Mouse (Mus musculus): ENCODE data around the gene Gucd1. TPM values are rescaled to one million over a fixed set of nuclear protein-coding genes. Genes with fewer than 3 reads are reported as not detected.
"Not testable (repeated sequence)": the region's sequence is repeated elsewhere in the genome, so short reads cannot be mapped to it uniquely, and the experiment has no call there.

The Gucd1 gene
- polyA plus RNA-seq, 1 experiment from 2014 or later = 39.8 TPM

DNA sequence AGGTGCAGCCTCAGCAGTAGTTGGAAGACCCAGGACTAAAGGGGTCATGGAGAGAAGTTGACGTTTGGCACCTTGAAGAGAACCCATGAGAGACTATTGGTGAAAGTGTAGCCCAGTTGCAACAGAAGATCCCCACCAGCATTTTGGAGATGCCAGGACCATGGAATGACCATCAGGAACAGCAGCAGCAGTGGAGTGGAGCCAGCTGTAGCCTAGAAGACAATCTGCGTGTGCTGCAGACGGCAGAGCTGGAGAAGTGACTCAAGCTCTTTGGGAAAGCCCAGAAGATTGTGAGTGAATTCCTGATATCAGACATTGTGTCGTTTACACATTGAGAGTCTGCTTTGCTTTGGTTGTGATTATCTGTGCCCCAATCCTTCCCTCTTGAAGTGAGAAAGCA, 36.1 kb downstream of the Gucd1 start:
- H3K9ac ChIP-seq = no peak overlapping the region
- 72% methylated on average over 4 of the region's 4 CpGs for WGBS
- no peak overlapping the region for H3K27ac ChIP-seq
- H3K4me2 ChIP-seq (replicated peaks) = no peak overlapping the region
- no peaks in the 10 kb centered on the region for H3K27me3 ChIP-seq (replicated peaks)
- no peak for ATAC-seq
- H3K4me1 ChIP-seq (replicated peaks) = no peaks in the 10 kb centered on the region
- H3K9me3 ChIP-seq = no peaks in the 10 kb centered on the region
- H3K36me3 ChIP-seq = no peaks in the 10 kb centered on the region
- H3K4me3 ChIP-seq (replicated peaks) = no peak overlapping the region

DNA sequence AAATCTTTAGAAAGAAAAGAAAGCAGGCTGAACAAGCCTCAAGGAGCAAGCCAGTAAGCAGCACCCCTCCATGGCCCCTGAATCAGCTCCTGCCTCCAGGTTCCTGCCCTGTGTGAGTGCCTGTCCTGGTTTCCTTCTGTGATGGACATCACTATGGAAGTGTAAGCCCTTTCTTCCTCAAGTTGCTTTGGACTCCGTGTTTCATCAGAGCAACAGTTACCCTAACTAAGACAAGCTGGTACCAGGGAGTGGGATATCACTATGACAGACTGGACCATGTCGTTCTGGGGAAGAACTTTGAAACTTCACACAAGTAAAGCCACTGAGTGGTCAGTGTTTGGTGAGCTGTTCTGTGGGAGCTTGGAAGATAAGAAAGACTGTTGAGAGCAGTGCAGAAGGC, 37.8 kb downstream of the Gucd1 start:
- Histone ChIP-seq H3K27ac (no peak overlapping the region), H3K4me1 (replicated peaks) (no peaks in the 10 kb centered on the region), H3K27me3 (replicated peaks) (no peaks in the 10 kb centered on the region), H3K36me3 (no peaks in the 10 kb centered on the region), H3K9me3 (no peaks in the 10 kb centered on the region), H3K4me2 (replicated peaks) (no peak overlapping the region), H3K9ac (no peak overlapping the region), H3K4me3 (replicated peaks) (no peak overlapping the region)
- no peak for ATAC-seq
- WGBS = 85% methylated on average over 2 of the region's 2 CpGs

DNA sequence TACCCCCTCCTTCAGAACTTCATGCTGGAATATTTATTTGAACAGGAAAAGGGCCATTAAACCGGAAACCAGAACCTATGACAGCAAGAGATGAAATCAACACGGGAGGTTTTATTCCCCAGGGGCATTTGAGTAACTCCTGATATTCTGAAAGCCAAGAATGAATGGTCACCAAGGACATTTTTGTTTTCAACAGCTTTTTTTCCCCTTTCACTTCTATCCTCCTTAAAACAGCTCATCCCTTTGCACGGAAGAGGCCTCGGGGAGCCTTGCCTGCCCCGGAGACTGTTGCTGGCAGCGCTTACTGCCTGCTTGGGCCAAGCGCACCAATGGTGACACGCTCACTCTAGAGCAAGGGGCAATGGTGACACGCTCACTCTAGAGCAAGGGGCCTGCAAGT, 40.7 kb downstream of the Gucd1 start:
- no peaks in the 10 kb centered on the region for H3K9me3 ChIP-seq
- no peaks in the 10 kb centered on the region for H3K36me3 ChIP-seq
- no peak overlapping the region for H3K27ac ChIP-seq
- no peaks in the 10 kb centered on the region for H3K27me3 ChIP-seq (replicated peaks)
- 64% methylated on average over 9 of the region's 9 CpGs for WGBS
- no peak overlapping the region for H3K9ac ChIP-seq
- no peak for ATAC-seq
- H3K4me1 ChIP-seq (replicated peaks) = 0 out of 2 replicates have a peak, but pooled peaks cover 5% of the 10 kb centered on the region
- no peak overlapping the region for H3K4me2 ChIP-seq (replicated peaks)
- no peak overlapping the region for H3K4me3 ChIP-seq (replicated peaks)

DNA sequence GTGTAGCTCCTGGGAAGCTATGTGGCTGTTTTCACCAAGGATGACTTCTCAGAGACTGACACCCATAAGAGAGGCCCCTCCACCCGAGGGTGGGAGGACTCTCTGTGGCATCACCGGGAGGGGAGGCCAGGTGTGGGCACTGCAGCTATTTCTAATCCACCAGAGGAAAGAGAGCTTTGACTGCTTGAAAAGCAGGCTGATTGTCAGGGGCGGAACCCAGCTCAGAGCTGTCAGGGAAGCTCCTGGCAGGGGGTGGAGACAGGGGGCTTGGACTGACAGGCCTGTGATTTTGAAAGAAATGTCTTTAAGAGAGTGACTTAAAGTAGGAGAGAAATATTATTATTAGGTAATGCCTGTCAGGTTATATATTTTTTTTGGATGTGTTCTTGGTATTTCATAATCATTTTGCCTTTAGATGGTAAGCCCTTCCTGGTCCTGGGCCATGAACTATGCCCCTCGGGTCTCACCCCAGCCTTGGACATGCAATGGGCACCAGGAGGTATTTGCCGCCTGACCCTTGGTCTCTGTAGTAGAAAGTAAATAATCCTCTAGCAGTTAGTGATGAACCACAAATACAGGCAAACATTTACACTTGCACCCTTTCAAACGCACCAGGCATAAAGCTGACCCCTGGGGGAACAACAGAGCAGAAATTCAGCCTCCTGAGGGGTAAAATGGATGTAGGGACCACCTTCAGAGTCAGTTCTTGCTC, 42.5 kb downstream of the Gucd1 start:
- WGBS = 35% methylated on average over 5 of the region's 6 CpGs
- H3K4me1 ChIP-seq (replicated peaks); H3K4me3 ChIP-seq (replicated peaks); H3K36me3 ChIP-seq; H3K9me3 ChIP-seq; H3K27ac ChIP-seq; H3K9ac ChIP-seq; H3K27me3 ChIP-seq (replicated peaks); H3K4me2 ChIP-seq (replicated peaks); ATAC-seq: not testable (repeated sequence)

DNA sequence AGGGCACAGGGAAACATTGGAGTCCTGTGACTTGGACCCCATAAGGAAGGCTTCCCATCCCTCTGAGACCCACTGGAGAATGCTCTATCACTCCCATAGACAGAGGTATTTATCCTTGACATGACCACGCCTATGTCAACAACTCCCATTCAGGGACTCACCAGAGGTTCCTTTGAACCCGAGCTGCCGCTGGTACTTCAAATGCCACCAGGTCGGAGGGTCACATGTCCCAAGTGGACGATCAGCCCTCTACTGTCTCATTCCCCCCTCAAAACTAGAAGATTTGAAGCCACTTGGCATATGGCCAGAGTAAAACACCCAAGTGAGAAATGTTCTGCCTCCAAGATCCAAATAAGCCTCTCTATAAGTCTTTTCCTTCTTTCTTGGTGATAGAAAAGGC, 43.2 kb downstream of the Gucd1 start:
- Histone ChIP-seq H3K27ac (no peak overlapping the region), H3K4me3 (replicated peaks) (no peak overlapping the region), H3K4me2 (replicated peaks) (no peak overlapping the region), H3K36me3 (no peaks in the 10 kb centered on the region), H3K9ac (no peak overlapping the region), H3K9me3 (no peaks in the 10 kb centered on the region), H3K4me1 (replicated peaks) (0 out of 2 replicates have a peak, but pooled peaks cover 5% of the 10 kb centered on the region), H3K27me3 (replicated peaks) (no peaks in the 10 kb centered on the region)
- 30% methylated on average over 5 of the region's 5 CpGs for WGBS
- no peak for ATAC-seq

DNA sequence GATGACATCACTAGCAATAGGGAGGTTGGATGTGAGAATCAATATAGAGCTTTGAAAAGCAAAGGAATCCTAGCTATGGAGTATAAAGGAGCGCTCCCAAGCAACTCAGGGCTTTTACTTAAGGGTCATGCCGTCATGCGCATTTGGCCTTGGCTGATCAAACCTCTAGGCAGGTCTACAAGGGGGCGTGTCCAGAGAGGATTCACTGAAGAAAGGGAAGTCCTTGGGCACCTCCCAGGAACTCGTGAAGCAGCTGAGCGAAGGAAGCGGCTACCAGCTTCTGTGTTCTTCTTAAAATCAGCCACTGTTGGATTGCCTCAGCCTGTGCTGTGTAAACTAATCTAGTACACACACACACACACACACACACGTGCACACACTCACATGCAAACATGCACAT, 44.4 kb downstream of the Gucd1 start:
- ATAC-seq = no peak
- Histone ChIP-seq H3K9me3 (no peaks in the 10 kb centered on the region), H3K4me3 (replicated peaks) (no peak overlapping the region), H3K27ac (no peak overlapping the region), H3K36me3 (no peaks in the 10 kb centered on the region), H3K4me1 (replicated peaks) (0 out of 2 replicates have a peak, but pooled peaks cover 5% of the 10 kb centered on the region), H3K9ac (no peak overlapping the region), H3K27me3 (replicated peaks) (no peaks in the 10 kb centered on the region), H3K4me2 (replicated peaks) (no peak overlapping the region)
- WGBS = 71% methylated on average over 8 of the region's 8 CpGs

DNA sequence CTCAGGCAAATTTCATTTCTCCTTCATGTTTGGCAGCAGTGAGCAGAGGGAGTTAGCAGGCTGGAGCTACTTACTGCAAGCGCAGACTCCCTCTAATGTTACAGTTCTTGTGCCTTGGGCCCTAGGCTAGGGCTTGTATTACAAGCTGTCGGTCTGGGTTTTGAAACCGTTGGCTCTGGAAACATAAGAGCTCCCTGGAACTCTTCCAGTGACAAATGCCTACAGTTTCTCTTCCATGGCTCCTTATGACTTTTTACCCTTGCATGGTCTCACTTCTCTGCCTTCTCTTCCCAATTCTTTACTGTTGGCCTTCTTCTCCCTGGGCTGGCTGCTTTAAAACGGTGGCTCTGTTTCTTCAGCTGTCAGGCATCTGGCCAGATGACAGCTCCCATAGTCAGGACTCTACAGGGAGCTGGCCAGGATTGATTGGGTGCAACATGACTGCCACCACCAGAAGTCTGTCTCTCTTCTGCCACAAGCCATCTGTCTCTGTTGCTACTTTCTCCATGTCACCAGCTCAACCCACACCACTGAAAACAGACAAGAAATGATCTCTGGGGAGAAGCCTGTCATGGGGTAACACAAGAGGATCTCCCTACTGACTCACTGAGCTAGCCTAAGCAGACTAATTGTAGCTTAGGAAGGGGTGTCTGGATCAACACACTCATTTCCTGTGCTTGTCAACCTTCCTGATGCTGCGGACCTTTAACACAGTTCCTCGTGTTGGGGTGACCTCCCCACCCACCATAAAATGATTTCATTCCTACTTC, 51.8 kb downstream of the Gucd1 start:
- no peak overlapping the region for H3K4me3 ChIP-seq (replicated peaks)
- H3K9ac ChIP-seq = no peak overlapping the region
- H3K27ac ChIP-seq = peak overlapping the region; percentile 52
- H3K4me1 ChIP-seq (replicated peaks) = peaks cover 5% of the 10 kb centered on the region; the same call in 1 of the 2 replicates
- ATAC-seq = no peak
- H3K36me3 ChIP-seq = no peaks in the 10 kb centered on the region
- H3K4me2 ChIP-seq (replicated peaks) = no peak overlapping the region
- H3K9me3 ChIP-seq = no peaks in the 10 kb centered on the region
- no peaks in the 10 kb centered on the region for H3K27me3 ChIP-seq (replicated peaks)
- 43% methylated on average over 6 of the region's 6 CpGs for WGBS

DNA sequence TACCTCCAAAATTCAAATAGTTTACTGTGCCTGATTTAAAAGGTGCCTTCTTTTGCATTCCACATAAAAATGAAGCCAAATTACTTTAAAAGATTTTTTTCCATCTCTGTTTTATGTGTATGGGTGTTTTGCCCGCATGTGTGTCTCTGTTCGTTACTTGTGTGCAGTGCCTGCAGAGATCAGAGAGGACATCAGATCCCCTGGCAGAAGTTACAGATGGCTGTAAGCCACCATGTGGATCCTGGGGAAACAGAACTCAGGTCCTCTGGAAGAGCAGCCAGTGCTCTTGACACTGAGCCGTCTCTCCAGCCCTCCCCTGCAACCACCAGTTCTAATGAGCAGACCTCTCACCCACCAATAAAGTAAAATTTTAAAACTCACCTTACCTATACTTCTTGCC, 55.0 kb downstream of the Gucd1 start:
- WGBS = 86% methylated on average over 3 of the region's 3 CpGs

DNA sequence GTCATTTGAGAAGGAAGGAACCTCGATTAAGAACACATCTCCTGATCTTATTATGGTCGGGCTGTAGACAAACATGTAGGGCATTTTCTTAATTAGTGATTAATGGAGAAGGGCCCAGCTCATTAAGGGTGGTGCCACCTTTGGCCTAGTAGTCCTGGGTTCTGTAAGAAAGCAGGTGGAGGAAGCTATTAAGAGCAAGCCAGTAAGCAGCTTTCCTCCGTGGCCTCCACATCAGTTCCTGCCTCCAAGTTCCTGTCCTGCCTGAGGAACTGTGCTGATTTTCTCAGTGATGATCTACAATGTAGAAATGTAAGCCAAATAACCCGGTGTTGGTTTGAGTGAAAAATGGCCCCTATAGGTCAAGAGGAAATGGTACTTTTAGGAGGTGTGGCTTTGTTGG, 59.4 kb downstream of the Gucd1 start:
- 77% methylated on average over 4 of the region's 4 CpGs for WGBS
- Histone ChIP-seq H3K27ac (no peak overlapping the region), H3K36me3 (no peaks in the 10 kb centered on the region), H3K4me2 (replicated peaks) (no peak overlapping the region), H3K9ac (no peak overlapping the region), H3K27me3 (replicated peaks) (no peaks in the 10 kb centered on the region), H3K9me3 (no peaks in the 10 kb centered on the region), H3K4me1 (replicated peaks) (no peaks in the 10 kb centered on the region), H3K4me3 (replicated peaks) (no peak overlapping the region)
- ATAC-seq = no peak

More for the DNA sequence above, 55.0 kb downstream of the Gucd1 start:
- H3K36me3 ChIP-seq = no peaks in the 10 kb centered on the region
- H3K9me3 ChIP-seq = no peaks in the 10 kb centered on the region
- no peak for ATAC-seq
- H3K4me2 ChIP-seq (replicated peaks) = no peak overlapping the region
- H3K27me3 ChIP-seq (replicated peaks) = no peaks in the 10 kb centered on the region
- no peak overlapping the region for H3K9ac ChIP-seq
- H3K4me1 ChIP-seq (replicated peaks) = peaks cover 5% of the 10 kb centered on the region; the same call in 1 of the 2 replicates
- H3K4me3 ChIP-seq (replicated peaks) = no peak overlapping the region
- H3K27ac ChIP-seq = no peak overlapping the region

DNA sequence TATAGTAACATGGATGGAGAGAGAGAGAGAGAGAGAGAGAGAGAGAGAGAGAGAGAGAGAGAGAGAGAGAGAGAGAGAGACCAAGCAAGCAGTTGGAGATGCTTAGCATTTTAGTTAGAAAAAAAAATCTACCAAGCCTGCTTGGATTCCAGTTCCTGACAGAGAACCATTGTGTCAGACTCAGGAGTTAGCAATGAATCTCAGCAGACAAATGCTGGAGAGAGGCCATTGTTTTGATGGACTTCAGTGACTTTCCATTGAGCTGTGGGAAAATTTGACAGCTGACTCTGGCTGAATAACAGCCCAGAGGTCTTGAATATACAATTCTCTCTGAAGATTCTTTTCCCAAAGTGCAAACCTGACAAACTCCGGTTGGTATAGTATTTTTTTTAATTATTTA, 59.9 kb downstream of the Gucd1 start:
- Histone ChIP-seq H3K4me1 (replicated peaks) (no peaks in the 10 kb centered on the region), H3K27ac (no peak overlapping the region), H3K9me3 (no peaks in the 10 kb centered on the region), H3K4me2 (replicated peaks) (no peak overlapping the region), H3K27me3 (replicated peaks) (no peaks in the 10 kb centered on the region), H3K36me3 (no peaks in the 10 kb centered on the region), H3K9ac (no peak overlapping the region), H3K4me3 (replicated peaks) (no peak overlapping the region)
- WGBS = 66% methylated on average over 1 of the region's 1 CpGs
- ATAC-seq = no peak

DNA sequence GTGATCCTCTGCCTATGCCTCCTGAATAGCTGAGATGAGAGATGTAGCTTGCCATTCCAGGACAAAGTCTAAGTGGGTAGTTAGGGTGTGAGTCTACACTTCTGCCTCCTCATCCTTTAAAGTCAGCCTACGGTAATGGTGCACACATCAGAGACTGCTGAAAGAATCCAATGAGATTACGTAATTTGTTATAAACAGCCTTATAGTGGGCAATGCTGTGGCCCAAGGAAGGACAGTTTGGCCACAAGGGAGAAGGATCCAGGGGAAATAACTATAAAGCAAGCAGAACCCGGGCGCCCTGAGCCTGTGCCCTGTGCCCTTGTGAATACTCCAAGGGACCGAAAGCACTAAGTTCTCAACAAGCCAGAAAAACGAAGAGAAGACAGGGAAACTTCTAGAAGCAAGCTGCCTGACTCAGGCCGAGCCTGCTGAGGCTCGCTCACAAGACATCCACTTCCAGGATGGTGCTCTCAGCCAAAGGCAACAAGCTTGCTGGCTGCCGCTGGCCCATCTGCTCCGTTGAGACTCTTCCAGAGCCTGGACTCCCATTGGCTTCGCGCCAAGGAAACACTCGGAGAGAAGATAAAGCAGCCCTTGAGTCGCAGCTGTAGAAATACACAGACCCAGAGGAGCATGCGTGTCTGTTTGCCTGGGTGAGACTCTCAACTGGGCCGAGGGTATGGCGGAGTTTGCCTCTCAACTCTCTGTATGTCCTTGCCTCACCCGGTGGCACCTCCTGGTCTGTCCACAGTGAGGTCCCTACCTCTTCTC, 61.5 kb downstream of the Gucd1 start:
- H3K27ac ChIP-seq; H3K4me3 ChIP-seq (replicated peaks); H3K4me1 ChIP-seq (replicated peaks); H3K36me3 ChIP-seq; H3K4me2 ChIP-seq (replicated peaks); H3K27me3 ChIP-seq (replicated peaks); H3K9me3 ChIP-seq; H3K9ac ChIP-seq: not testable (repeated sequence)
- WGBS = 50% methylated on average over 12 of the region's 18 CpGs
- peak; percentile 58 for ATAC-seq

DNA sequence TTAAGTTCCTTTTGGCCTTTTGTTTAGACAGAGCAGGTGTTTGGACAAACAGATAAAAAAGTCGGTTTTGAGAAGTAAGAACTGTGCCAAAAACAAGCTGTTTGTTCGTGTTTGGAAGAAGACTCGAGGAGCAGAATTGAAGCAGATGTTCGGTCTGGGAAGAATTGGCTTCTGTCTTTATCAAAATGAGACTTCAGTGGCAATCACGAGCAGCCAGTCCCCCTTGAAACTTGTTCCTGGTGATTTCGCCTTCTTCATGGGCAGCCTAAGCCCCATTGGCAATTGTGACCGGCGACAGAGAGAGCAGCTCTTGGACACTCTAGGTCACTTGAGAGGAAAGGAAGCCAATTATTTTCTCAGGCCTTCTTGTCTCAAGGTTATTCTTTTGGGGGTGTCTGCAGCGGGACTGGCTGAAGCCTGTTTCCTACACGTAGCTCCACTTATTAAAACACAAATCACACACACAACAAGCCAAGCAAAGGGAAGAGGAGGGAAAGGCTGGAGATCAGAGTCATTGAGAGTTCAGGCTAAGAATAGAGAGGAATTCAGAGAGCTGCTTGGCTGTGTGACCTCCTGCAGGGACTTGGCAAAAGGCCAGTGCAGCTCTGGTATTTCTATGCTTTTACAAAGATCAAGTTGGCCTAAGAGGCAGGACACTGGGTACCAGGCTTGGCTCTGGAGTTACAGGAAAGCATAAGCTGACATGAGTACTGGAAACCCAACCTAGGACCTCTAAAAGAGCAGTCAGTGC, 66.6 kb downstream of the Gucd1 start:
- 50% methylated on average over 10 of the region's 10 CpGs for WGBS
- ATAC-seq = peak; percentile 69; the same call in 1 of the 2 replicates
- Histone ChIP-seq H3K4me1 (replicated peaks) (peaks cover 3% of the 10 kb centered on the region; the same call in 1 of the 2 replicates), H3K4me2 (replicated peaks) (no peak overlapping the region; the same call in 1 of the 2 replicates), H3K27me3 (replicated peaks) (no peaks in the 10 kb centered on the region), H3K4me3 (replicated peaks) (no peak overlapping the region), H3K36me3 (no peaks in the 10 kb centered on the region), H3K27ac (peak overlapping the region; percentile 36; the same call in 1 of the 2 replicates), H3K9me3 (no peaks in the 10 kb centered on the region), H3K9ac (no peak overlapping the region)
